Mouse (Mus musculus) B cell, adult 2 months (primary cell): ENCODE data around the gene Rasd2.

Experiments used
- DNase-seq, 2 experiments: peaks; one replicate each; pipeline ENCODE4 v3.0.0; 2022

Rasd2 gene

DNA sequence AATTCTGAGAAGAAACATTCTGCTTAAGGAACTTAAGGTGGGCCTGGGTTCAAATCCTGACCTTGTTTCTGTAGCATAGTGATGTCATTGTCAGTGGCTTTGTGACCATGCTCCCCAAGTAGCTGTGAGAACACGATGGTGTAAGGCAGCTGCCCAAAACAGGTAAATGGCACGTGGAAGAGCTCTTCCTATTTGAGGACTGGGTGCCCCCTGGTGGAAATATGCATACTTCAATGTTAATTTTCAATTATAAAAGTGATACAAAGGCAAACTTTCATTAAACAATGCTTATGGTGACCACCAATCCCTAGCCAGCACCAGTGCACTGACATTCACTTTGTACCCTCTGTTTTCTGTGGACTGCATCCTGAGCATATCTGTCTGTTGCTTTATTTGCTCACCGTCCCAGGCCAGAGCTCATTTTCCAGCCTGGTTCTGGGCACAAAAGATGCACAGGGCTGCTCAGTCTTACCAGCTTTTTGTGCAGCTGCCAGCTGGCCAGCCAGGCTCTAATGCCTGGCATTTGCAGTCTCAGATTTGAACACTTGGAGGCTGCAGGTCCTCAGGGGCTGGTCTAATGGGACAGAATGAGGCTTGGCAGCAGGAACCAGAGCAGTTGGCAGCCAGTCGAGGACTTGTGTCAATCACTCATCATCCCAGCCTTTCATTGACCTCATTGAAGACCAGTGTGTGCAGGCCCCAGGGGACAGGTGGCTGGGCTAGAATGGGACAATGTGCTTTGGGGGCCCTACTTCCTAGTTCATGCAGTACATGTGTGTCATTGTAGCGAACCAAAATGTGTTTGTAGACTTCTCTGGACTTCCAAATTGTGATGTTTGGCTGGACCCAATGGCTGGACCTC lies 6.4 kb downstream of the Rasd2 start:
- peak; percentile 19 to 26 for DNase-seq

DNA sequence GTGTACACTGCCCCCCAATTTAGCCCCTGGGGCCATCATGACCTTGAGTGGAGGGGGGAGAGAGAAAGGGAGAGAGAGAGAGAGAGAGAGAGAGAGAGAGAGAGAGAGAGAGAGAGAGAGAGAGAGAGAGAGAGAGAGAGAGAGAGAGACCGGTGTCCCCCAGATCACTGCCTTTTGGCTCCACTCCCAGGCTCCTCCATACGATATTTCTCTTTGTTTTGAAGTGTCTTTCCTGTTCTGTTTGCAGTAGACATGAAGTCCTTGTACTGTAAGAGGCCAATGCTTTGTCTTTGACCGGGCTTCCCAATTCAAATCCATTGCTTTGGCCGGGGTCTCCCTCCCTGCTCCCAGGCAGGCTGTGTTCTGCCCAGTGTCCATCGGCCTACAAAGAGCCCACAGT lies 8.9 kb downstream of the Rasd2 start:
- DNase-seq, result no peak

DNA sequence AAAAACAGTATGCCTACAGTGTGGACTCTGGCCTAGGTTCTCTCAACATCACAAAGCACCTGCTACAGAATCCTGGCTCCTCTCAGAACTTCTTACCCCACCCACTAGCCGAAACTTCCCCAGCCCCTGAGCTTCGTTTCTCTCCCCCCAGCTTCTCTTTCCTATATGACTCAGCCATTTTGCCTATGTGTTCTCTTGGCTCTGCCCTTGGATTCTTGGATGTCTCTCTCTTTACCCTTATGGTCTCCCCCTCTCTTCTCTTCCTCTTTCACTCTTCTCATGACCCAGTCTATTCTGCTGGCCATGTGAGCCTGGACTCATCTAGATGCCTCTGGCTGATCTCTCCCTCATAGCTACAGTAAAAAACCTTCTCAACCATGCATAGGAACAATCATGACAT lies 13.0 kb downstream of the Rasd2 start:
- DNase-seq, result no peak

DNA sequence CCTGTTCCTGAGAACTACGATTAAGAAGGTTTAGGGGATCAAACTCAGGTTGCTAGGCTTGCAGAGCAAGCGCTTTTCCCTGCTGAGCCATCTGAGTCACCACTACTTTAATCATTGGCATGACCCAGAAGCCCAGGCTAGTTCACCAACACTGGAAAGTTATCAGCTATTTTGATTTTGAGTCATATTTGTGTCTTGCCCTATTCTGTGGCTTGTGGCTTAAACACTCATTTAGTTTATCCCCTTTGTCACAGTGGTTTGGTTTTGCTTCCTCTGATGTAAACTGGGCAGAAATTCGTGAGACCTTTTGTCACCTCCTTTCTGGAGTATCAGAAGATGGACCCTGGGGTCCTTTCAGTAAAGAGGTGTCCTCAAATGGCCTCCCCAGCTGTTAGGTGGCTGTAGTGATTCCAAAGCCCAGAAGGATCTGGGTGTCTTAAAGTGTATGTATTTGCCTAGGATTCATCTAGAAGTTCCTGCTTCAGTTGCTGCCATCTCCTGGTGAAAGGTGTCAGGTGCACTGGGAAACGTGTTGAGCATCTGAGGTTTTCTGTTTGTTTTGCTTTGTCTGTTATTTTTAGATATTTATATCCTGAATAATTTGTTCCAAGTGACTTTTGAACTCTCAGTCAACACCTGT lies 20.3 kb downstream of the Rasd2 start:
- DNase-seq, result no peak

DNA sequence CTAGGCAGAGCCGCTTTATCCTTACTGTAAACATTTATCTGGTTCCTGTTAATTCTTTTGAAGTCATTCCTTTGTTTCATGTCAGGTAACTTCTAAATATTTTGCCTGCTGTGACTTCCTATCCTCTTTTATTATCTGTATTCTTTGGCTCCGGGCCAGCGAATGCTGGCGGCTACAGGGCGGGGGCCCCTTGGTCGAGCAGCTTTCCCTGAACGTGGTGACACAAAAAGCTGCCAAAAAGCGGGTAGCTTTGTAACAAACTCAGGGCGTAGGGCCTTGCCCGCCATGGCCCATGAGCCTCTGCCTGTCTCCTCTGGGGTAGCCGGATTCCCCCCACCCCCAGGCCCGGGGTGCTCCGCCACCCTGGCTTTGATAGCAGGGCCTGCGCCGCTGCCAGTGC lies 33.6 kb downstream of the Rasd2 start:
- DNase-seq, result no peak

DNA sequence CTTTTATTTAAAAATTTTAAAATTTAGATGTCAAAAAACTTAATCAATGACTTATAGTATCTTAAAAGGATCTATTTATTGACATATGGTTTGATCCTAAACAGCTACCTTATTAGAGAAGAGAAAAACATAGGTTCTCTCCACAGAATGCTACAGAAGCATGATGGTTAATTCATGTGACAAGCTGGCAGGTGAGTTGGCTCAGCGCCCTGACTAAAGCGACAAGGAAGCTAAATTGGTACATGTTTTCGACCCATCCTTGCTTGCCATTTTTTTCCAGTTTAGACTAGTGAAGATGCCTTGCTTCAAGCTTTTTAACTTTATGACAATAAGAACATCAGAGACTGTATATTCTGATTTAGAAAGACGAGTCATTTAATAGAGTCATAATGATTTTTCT lies 35.4 kb downstream of the Rasd2 start:
- DNase-seq, result no peak

DNA sequence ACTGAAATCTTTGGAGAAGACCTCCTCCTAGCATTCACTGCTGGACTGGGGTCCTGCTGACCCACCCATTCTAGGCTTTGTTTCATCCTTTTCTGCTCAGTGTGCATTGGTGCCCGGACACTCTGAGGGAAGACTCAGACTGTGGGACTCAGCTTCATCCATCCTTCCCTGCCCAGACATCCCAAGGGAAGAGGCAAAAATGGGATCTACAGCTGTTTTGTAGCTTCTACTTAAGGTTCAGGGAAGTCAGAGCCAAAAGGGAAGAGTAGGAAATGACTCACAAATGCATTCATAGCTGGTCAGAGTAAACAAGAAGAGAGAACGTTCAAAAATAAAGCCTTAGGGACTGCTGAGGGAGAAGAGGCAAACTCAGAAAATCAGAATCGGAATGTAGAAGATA lies 40.3 kb downstream of the Rasd2 start:
- no peak for DNase-seq

DNA sequence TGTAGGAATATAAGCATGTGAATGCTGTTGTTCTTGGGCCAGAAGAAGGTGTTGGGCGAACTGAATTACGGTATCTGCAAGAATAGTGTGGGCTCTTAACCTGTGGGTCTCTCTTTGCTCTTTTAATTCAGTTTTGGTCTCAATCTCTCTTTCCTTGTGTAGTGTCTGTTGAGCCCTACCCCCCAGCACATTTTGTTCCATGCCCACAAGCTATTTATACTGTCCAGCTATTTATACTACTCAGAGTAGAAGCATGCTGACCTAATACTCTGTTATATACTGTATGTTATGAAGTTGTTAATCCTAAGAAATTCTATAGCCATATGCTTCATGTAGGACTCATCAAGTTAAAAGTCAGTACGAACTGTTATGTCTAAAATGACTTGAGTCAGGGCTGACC lies 41.9 kb downstream of the Rasd2 start:
- no peak for DNase-seq

DNA sequence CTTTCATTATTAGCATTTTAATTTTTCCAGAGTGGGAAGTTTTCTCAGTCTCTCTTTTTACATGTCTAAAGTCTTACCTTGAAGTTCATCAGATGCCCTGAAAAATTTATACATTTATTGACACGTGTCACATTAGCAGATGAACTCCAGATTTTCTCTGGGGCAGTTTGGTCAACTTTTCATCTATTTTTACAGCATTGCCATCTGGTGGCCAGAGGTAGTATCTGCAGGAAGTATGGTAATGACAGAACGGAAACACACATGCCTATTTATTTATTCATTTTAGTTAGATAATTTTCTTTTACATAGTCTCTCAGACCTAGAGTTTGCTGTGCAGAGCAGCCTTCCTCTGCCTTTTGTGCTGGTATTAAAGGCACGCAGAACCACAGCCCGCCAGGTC lies 58.4 kb downstream of the Rasd2 start:
- DNase-seq, result peak in 1 of 2 experiments; percentile 5
